Mouse (Mus musculus): ENCODE measurements around the gene Fam155a.
A peak's percentile ranks its signal among the peaks of the same experiment; 100 is the strongest.

The Fam155a gene

GRCm38 (mm10) chr8:9252991-9253390, 518.0 kb downstream of the Fam155a start:
- no peak for DNase-seq

GRCm38 (mm10) chr8:9248109-9248821, 522.7 kb downstream of the Fam155a start:
- DNase-seq = no peak

GRCm38 (mm10) chr8:9245994-9246393, 525.0 kb downstream of the Fam155a start:
- peak; percentile 86 to 87 for DNase-seq

- no peak for DNase-seq
Measured at GRCm38 (mm10) chr8:9240996-9241395, 530.0 kb downstream of the Fam155a start.

DNA sequence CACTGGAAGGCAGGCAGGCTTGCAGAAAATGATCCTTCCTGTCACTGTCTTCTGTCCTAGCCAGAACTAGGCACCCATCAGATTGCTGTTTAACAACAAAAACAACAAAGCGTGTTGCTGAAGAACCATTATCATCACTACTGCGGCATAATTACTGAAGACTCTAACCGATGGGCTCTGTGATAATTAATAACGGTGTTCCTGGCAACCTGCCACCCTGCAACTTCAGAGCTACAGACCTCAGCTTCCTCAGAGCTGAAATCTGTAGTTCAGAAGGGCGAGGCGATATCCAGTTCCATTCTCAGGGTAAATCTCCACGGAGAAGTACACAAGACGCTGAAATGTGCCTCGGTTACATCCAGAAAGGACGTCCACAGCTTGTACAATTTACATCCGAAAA, 531.2 kb downstream of the Fam155a start:
- DNase-seq = no peak

DNA sequence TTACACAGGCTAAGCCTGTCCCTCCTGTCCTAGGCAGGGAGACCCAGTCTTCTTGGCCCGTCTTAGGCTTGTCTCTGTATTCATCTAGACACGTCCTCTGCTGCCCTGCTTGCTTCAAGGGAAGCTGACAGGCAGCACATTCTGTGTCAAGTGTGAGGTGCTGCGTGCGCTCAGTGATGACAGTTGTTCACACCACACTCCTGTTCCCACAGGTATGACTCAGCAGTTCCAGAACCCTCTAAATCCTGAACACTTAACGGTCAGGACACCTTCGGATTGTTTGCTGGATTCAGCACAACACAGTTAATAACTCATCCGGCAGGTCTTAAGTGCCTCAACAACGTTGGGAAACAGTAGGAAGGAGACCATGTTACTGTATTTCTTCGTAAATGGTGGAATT, 532.0 kb downstream of the Fam155a start:
- DNase-seq = no peak

GRCm38 (mm10) chr8:9233326-9233919, 537.5 kb downstream of the Fam155a start:
- DNase-seq = peak; percentile 92 to 97

- DNase-seq = peak; percentile 77 to 79
Measured at GRCm38 (mm10) chr8:9227779-9228464, 543.0 kb downstream of the Fam155a start.

- no peak for DNase-seq
Measured at GRCm38 (mm10) chr8:9226767-9227166, 544.2 kb downstream of the Fam155a start.

DNA sequence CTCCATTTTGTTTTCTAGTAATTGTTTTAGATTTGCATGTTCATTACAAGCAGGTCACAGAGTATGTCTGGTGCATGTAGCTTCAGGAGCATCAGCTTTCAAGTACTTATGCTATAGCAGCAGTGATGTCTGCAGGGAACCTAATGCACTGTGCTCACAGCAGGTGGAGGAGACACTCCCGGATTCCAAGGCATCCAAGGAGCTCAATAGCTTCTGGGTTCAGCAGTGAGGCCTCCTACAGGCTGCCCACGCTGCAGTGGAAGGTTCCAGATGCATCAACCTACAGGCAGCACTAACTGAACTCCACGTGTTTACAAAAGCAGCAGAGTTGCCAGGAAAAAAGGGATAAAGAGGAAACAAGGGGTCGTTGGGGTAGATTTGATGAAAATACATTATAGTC, 559.2 kb downstream of the Fam155a start:
- DNase-seq = no peak

GRCm38 (mm10) chr8:9207505-9208051, 563.4 kb downstream of the Fam155a start:
- DNase-seq = no peak

- no peak for DNase-seq
Measured at GRCm38 (mm10) chr8:9204345-9205067, 566.5 kb downstream of the Fam155a start.

GRCm38 (mm10) chr8:9200099-9200498, 570.9 kb downstream of the Fam155a start:
- no peak for DNase-seq

DNA sequence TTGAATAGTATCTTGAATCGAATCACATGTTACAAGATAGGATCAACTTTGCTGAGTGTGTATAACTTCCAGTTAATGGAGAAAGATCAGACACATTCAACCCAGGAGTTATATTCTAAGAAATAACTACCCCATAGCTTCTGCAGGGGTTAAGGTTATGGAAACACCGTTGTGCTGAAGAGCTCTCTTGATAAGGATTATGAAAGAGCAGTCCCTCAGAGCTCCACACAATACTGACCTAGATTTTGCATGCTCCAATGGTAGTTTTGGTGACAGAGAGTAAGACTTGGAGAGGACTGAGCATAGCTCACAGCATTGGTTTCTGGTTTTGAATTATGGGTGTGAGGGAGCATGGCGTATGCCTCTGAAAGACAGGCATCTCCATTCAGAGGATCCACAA, 579.3 kb downstream of the Fam155a start:
- no peak for DNase-seq

GRCm38 (mm10) chr8:9188616-9189015, 582.3 kb downstream of the Fam155a start:
- DNase-seq = no peak

- no peak for DNase-seq
Measured at GRCm38 (mm10) chr8:9185200-9185599, 585.8 kb downstream of the Fam155a start.

DNA sequence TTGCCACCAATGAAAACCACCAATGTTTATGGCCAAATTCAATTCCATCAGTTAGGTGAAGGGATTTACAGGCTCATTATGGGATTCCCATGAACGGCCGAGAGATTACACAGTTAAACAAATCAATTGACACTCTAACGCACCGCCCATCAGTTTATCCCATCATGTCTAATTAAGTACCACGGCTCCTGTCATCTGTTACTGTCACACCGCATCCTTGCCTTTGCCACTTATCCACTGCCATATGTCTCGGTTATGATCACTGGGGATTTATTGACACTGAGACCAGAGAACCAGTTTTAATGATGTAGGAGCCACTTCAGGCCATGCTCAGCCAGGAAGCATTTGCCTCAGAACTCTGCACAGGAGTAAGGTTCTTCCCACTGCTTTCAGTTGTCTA, 588.5 kb downstream of the Fam155a start:
- no peak for DNase-seq

DNA sequence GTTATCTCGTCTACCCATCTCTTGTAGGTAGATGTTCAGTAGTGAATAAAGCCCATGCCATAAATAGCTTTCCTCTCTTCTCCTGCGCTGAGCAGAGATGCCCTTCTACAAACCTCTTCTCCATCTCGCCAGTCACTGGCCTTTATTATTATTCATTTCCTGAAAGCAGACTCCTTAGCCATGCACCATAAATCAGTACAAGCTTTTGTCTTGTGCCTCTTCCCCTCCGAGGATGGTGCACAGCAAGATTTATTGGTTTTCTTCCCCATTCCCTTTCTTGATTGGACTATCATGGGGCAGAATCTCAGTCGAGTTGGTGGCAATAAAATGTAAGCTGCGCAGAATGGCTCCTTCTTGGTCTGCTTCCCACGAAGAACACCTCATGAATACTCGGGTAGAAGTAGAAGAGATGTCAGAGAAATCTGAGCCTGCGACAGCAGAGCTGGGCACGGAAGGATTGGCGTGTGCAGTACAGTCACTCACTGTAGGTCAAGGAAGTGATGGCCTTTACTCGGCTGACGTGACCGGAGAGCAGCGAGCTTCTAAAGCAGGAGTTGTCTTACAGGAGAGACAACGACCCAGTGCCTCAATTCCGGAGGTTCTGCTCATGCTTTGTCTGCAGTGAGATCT, 590.2 kb downstream of the Fam155a start:
- DNase-seq = no peak

GRCm38 (mm10) chr8:9176974-9177373, 594.0 kb downstream of the Fam155a start:
- no peak for DNase-seq

DNA sequence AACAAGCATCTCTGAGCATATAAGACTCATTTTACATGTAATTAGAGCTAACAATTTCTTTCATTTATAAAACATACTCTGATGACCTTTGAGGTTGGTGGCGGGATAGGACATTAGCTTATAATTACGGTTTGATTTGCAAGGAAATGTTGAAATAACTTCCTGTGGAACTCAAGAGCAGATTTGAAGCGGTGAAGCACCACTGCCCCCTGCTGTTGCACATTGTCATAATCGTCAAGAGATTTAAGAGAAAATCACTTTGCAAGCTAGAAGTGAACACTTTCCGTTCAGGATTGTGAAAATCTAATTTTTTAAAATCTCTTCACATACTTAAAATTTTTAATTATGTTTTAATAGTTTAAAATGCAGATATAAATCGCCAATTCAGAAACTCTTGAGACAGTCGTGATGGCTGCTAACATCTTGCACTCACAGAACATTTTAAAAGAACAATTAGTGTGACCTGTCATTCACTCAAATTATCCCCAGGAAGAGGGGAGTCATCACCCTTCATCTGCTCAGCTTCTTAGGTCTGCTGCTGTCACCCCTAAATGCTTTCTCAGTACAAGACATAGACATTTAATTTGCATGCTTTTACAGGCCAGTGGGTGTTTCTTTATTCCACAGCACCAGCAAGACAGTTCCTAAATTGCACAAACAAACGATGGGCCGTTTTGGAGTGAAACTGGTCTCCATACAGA, 595.9 kb downstream of the Fam155a start:
- peak; percentile 33 to 70 for DNase-seq

DNA sequence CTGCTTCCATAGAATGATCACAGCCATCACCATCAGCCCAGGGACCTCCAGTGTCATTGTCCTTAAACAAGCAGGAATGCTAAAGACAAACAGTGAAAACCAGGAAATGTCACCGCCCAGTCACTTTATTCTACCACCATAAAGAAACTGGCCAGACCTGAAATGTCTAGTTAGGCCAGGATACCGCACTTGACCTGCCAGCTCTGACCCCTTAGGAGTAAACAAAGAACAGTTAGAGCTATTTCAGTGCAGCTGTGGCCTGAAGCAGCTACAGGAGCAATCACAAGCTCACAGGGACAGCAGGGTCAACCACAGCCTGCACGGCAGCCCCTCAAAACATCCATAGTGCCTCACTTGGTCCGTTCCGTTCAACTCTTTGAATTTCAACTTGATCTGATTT, 599.1 kb downstream of the Fam155a start:
- no peak for DNase-seq

DNA sequence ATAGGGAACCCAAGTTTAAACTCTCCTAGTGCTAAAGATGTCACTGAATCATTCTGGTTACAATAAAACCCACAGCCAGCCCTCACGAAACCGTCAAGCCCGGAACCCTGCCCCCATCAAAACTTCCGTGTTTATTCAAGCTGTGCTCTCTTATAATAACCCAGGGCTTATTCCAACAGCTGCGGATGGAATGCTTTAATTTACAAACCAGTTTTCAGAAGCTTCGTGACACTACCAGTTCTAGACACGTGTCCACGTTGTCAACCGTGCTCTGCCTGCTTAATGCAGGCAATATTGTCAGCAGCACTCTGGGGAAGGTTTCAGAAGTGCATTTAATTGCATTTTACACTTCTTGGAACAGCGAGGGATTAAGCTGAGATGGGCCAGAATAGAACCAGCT, 603.0 kb downstream of the Fam155a start:
- DNase-seq = no peak

Measured in cerebellum, postnatal 25 days (tissue).